Mouse (Mus musculus) lung, embryonic 14.5 days (tissue): Measurements from ENCODE around the gene Hivep3. TPM values are rescaled to one million over a fixed set of nuclear protein-coding genes. Genes with fewer than 3 reads are reported as not detected.
A peak's percentile ranks its signal among the peaks of the same experiment; 100 is the strongest.

Experiments used
- ATAC-seq: fragments of 200-750 bp; cut with Nextera tagmentation; 2 replicates; pipeline ENCODE4 v1.8.0; 2017; ENCODE audit warnings: mild to moderate bottlenecking, moderate TSS enrichment, moderate library complexity; ENCODE audit not compliant: insufficient read depth
- DNase-seq: peaks from one replicate; pipeline ENCODE4 v3.0.0-alpha.2; 2015
- H3K27ac ChIP-seq: fragments of 300-500 bp; sonication (generic); 2 replicates; pipeline ENCODE4 v1.5.1; 2014; ENCODE audit warnings: low read depth, mild to moderate bottlenecking, moderate library complexity
- H3K27me3 ChIP-seq: fragments of 300-500 bp; sonication (generic); 2 replicates; pipeline ENCODE4 v1.6.1; 2014; ENCODE audit warnings: low read length, control low read depth; ENCODE audit not compliant: insufficient read depth
- H3K36me3 ChIP-seq: fragments of 300-500 bp; sonication (generic); 2 replicates; pipeline ENCODE4 v1.6.1; 2014; ENCODE audit warnings: control low read depth; ENCODE audit not compliant: insufficient read depth
- H3K4me1 ChIP-seq: fragments of 300-500 bp; sonication (generic); 2 replicates; pipeline ENCODE4 v1.6.1; 2014; ENCODE audit warnings: antibody characterized with exemption, control low read depth; ENCODE audit not compliant: insufficient read depth
- H3K4me2 ChIP-seq: fragments of 300-500 bp; sonication (generic); 2 replicates; pipeline ENCODE4 v1.6.1; 2014; ENCODE audit warnings: mild to moderate bottlenecking
- H3K4me3 ChIP-seq: fragments of 300-500 bp; sonication (generic); 2 replicates; pipeline ENCODE4 v1.5.1; 2014; ENCODE audit warnings: low read depth, low read length
- H3K9ac ChIP-seq: fragments of 300-500 bp; sonication (generic); 2 replicates; pipeline ENCODE4 v1.6.1; 2014
- H3K9me3 ChIP-seq: fragments of 300-500 bp; sonication (generic); 2 replicates; pipeline ENCODE4 v1.6.1; 2016; ENCODE audit warnings: low read depth, low read length, control low read depth
- CTCF ChIP-seq: IDR thresholded peaks from 2 replicates; pipeline ENCODE4 v1.5.1; 2016; ENCODE audit warnings: antibody characterized with exemption, low read depth
- WGBS: fragments of 180-500 bp; shearing (Covaris S2); extraction: QIAGEN DNeasy Blood & Tissue Kit; methylation state at CpG from one replicate; pipeline ENCODE4 v1.1.7; 2014; 5-methylcytosine and 5-hydroxymethylcytosine counted together
- polyA plus RNA-seq: library from polyadenylated mRNA; unstranded; fragments of >200 nt; fragmentation: Nextera tagmentation; extraction: Ambion mirVana; gene quantifications from 2 replicates; pipeline ENCODE4 v1.2.1, GENCODE M21; 2014

Gene Hivep3
- polyA plus RNA-seq, 1 experiment from 2014 or later, result 22.0 TPM

DNA sequence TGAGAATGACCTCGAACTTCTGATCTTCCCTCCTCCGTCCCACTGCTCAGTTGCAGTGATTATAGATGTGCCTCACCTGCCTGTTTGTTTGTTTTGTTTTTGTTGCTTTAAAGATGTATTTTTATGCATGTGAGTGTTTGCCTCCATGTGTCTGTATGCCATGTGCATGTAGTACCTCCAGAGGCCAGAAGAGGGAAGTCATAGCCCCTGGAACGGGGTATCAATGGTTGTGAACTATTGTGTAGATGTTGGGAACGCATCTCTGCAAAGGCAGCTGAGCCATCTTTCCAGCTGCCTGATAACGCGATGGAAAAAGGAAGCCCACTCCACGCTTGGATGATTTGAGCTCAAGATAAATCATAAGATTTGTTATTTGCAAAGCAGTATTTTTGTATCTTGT, 183.9 kb downstream of the Hivep3 start:
- H3K36me3 ChIP-seq, result no peaks in the 10 kb centered on the region
- no peak overlapping the region for H3K4me2 ChIP-seq
- WGBS, result 69% methylated on average over 7 of the region's 7 CpGs
- H3K4me3 ChIP-seq, result no peak overlapping the region
- no peak overlapping the region for H3K9ac ChIP-seq
- H3K4me1 ChIP-seq, result no peaks in the 10 kb centered on the region
- TF ChIP-seq CTCF, result peak; percentile 77
- H3K27ac ChIP-seq, result no peak overlapping the region
- no peaks in the 10 kb centered on the region for H3K9me3 ChIP-seq
- ATAC-seq (no peak), DNase-seq (peak; percentile 74)
- no peaks in the 10 kb centered on the region for H3K27me3 ChIP-seq

DNA sequence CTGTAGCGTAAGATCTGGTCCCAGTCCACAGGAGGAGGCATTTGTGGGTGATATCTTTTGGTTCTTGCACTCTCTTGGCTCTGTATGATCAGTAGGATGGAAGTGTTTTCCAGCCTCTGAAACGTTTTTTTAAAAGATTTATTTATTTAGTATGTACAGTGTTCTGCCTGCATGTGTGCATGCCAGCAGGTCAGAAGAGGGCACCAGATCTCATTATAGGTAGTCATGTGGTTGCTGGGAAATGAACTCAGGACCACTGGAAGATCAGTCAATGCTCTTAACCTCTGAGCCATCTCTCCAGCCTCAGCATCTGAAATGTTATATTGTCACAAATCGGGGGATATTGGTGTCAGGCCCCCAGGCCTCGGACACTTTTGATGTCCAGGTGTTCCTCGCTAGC, 185.8 kb downstream of the Hivep3 start:
- 68% methylated on average over 5 of the region's 5 CpGs for WGBS
- Histone ChIP-seq H3K9ac (no peak overlapping the region), H3K9me3 (no peaks in the 10 kb centered on the region), H3K36me3 (no peaks in the 10 kb centered on the region), H3K4me1 (no peaks in the 10 kb centered on the region), H3K4me3 (no peak overlapping the region), H3K27ac (no peak overlapping the region), H3K4me2 (no peak overlapping the region), H3K27me3 (no peaks in the 10 kb centered on the region)
- ATAC-seq (no peak), DNase-seq (no peak)
- TF ChIP-seq CTCF, result no peak

DNA sequence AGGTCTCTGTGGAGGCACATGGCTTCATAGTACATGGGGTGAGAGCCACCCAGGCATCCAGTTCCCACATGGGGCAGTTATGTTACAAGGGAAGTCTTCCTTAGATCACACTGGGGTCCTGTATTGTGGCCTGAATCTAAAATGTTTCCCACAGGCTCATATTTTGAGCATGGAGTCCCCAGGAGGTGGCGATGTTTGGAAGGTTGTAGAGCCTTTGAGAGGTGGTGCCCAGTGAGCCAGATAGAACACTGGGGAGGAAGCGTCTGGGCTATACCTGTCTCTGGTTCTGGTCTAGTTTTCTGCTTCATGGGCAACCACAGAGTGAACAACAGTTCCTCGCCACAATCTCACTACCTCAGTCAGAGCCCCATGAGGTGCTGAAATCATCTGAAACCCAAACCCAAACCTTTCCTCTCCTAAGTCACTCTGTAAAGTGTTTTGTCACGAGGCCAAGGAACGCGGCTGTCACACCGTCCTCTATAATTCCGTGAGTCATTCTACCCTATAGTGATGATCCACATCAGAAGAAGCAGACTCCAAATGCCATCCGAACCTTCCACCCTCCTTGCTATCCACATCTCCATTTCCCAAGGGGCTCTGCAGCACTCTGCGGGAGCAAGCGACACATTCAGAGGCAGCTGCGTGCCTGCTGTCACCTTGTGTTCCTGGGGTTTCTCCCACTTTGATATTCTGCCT, 187.6 kb downstream of the Hivep3 start:
- Histone ChIP-seq H3K9me3 (no peaks in the 10 kb centered on the region), H3K27me3 (no peaks in the 10 kb centered on the region), H3K4me1 (no peaks in the 10 kb centered on the region), H3K4me3 (no peak overlapping the region), H3K36me3 (no peaks in the 10 kb centered on the region), H3K4me2 (no peak overlapping the region), H3K27ac (no peak overlapping the region), H3K9ac (no peak overlapping the region)
- 78% methylated on average over 12 of the region's 12 CpGs for WGBS
- ATAC-seq, result no peak
- TF ChIP-seq CTCF, result peak; percentile 24; the same call in 1 of the 2 replicates
- DNase-seq, result no peak

DNA sequence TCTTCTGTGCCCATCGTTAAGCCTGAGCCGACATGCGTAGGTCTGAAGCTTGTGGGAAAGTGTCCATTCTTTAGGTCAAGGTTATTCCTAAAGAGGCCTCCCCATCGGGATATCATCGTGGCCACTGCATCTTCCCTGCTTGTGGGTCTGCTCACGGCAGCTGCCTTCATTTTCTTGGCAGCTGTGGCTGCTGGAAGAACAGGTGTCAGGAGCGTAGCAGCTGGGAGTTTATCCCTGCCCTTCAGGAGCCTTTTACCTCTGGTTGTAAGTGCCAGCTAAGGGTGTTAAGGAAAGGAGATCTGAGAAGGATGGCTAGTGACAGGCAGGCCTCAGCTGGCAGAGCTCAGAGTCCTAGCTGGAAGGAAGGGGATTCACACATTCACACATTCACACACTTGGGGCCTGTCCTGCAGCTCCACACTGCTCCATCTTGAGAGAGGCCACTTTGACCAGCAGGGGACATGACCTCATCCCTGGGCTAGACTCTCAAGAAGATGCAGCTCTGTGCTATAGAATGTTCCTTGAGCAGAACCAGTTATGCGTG, 188.2 kb downstream of the Hivep3 start:
- TF ChIP-seq CTCF, result no peak
- no peaks in the 10 kb centered on the region for H3K9me3 ChIP-seq
- no peaks in the 10 kb centered on the region for H3K27me3 ChIP-seq
- H3K4me1 ChIP-seq, result no peaks in the 10 kb centered on the region
- no peak overlapping the region for H3K9ac ChIP-seq
- WGBS, result 59% methylated on average over 8 of the region's 8 CpGs
- no peak overlapping the region for H3K27ac ChIP-seq
- H3K36me3 ChIP-seq, result no peaks in the 10 kb centered on the region
- ATAC-seq (peak; percentile 17; the same call in 1 of the 2 replicates), DNase-seq (no peak)
- no peak overlapping the region for H3K4me2 ChIP-seq
- H3K4me3 ChIP-seq, result no peak overlapping the region

- Histone ChIP-seq H3K27ac (no peak overlapping the region), H3K9me3 (no peaks in the 10 kb centered on the region), H3K36me3 (no peaks in the 10 kb centered on the region), H3K4me2 (no peak overlapping the region), H3K4me3 (no peak overlapping the region), H3K9ac (no peak overlapping the region), H3K4me1 (no peaks in the 10 kb centered on the region), H3K27me3 (no peaks in the 10 kb centered on the region)
- no peak for ATAC-seq
- no peak for TF ChIP-seq CTCF
- WGBS, result 85% methylated on average over 8 of the region's 8 CpGs
- no peak for DNase-seq
These were observed 189.4 kb downstream of the Hivep3 start for GRCm38 (mm10) chr4:119922945-119923344.

GRCm38 (mm10) chr4:119923410-119923809, 189.8 kb downstream of the Hivep3 start:
- H3K4me1 ChIP-seq, result no peaks in the 10 kb centered on the region
- H3K27ac ChIP-seq, result no peak overlapping the region
- H3K9me3 ChIP-seq, result no peaks in the 10 kb centered on the region
- DNase-seq (no peak), ATAC-seq (no peak)
- WGBS, result 87% methylated on average over 3 of the region's 3 CpGs
- H3K36me3 ChIP-seq, result no peaks in the 10 kb centered on the region
- TF ChIP-seq CTCF, result peak; percentile 32; the same call in 1 of the 2 replicates
- no peak overlapping the region for H3K4me2 ChIP-seq
- H3K4me3 ChIP-seq, result no peak overlapping the region
- no peak overlapping the region for H3K9ac ChIP-seq
- H3K27me3 ChIP-seq, result no peaks in the 10 kb centered on the region

GRCm38 (mm10) chr4:119925052-119925451, 191.5 kb downstream of the Hivep3 start:
- DNase-seq, result peak; percentile 73
- Histone ChIP-seq H3K9ac (no peak overlapping the region), H3K27me3 (no peaks in the 10 kb centered on the region), H3K9me3 (no peaks in the 10 kb centered on the region), H3K36me3 (no peaks in the 10 kb centered on the region), H3K4me2 (no peak overlapping the region), H3K4me3 (no peak overlapping the region), H3K27ac (no peak overlapping the region), H3K4me1 (no peaks in the 10 kb centered on the region)
- no peak for TF ChIP-seq CTCF
- no peak; the same call in 1 of the 2 replicates for ATAC-seq
